Mouse (Mus musculus) liver, embryonic 16.5 days (tissue): ENCODE results near the gene Phf8. TPM values are rescaled to one million over a fixed set of nuclear protein-coding genes. Genes with fewer than 3 reads are reported as not detected.
"Not testable (repeated sequence)": the region's sequence is repeated elsewhere in the genome, so short reads cannot be mapped to it uniquely, and the experiment has no call there.

Source experiments
- ATAC-seq: fragments of 200-750 bp; cut with Nextera tagmentation; 2 replicates; pipeline ENCODE4 v1.8.0; 2017; ENCODE audit warnings: low read depth, mild to moderate bottlenecking, moderate number of reproducible peaks, moderate library complexity
- H3K27ac ChIP-seq: fragments of 300-500 bp; sonication (generic); 2 replicates; pipeline ENCODE4 v1.5.1; 2014; ENCODE audit warnings: mild to moderate bottlenecking, low read length
- H3K27me3 ChIP-seq: fragments of 300-500 bp; sonication (generic); 2 replicates; pipeline ENCODE4 v1.6.1; 2014; ENCODE audit warnings: low read depth, low read length, mixed read lengths; ENCODE audit not compliant: control insufficient read depth, insufficient read depth
- H3K36me3 ChIP-seq: fragments of 300-500 bp; sonication (generic); 2 replicates; pipeline ENCODE4 v1.6.1; 2014; ENCODE audit warnings: mild to moderate bottlenecking; ENCODE audit not compliant: control insufficient read depth, insufficient read depth
- H3K4me1 ChIP-seq: fragments of 300-500 bp; sonication (generic); 2 replicates; pipeline ENCODE4 v1.6.1; 2014; ENCODE audit warnings: low read depth, low read length, mixed read lengths; ENCODE audit not compliant: control insufficient read depth
- H3K4me2 ChIP-seq: fragments of 300-500 bp; sonication (generic); 2 replicates; pipeline ENCODE4 v1.6.1; 2014; ENCODE audit warnings: low read depth, low read length, mixed read lengths
- H3K4me3 ChIP-seq: fragments of 300-500 bp; sonication (generic); 2 replicates; pipeline ENCODE4 v1.5.1; 2014; ENCODE audit warnings: low read depth, mild to moderate bottlenecking, low read length
- H3K9ac ChIP-seq: fragments of 300-500 bp; sonication (generic); 2 replicates; pipeline ENCODE4 v1.6.1; 2014; ENCODE audit warnings: low read depth, low read length
- H3K9me3 ChIP-seq: fragments of 300-500 bp; sonication (generic); replicated peaks from 2 replicates; pipeline ENCODE4 v1.6.1; 2016; ENCODE audit warnings: low read length; ENCODE audit not compliant: control insufficient read depth
- WGBS: fragments of 180-500 bp; shearing (Covaris S2); extraction: QIAGEN DNeasy Blood & Tissue Kit; methylation state at CpG from one replicate; pipeline ENCODE4 v1.1.7; 2014; ENCODE audit not compliant: insufficient replicate concordance; 5-methylcytosine and 5-hydroxymethylcytosine counted together
- polyA plus RNA-seq: library from polyadenylated mRNA; unstranded; fragments of >200 nt; fragmentation: Nextera tagmentation; extraction: Ambion mirVana; gene quantifications from 2 replicates; pipeline ENCODE4 v1.2.1, GENCODE M21; 2015

The Phf8 gene
- polyA plus RNA-seq: 6.5 and 7.9 TPM in 2 replicates

GRCm38 (mm10) chrX:151520458-151521322, at the start of gene Phf8:
Phf8 (plus strand) TSS chrX:151520672.
- Histone ChIP-seq H3K4me2 (peak within 1 kb of the TSS; percentile 83), H3K9me3 (no peaks in the 10 kb centered on the region), H3K9ac (peak within 1 kb of the TSS; percentile 80), H3K27ac (peak within 1 kb of the TSS; percentile 95), H3K4me1 (peaks cover 5% of the 10 kb centered on the region), H3K36me3 (no peaks in the 10 kb centered on the region; the same call in 1 of the 2 replicates), H3K27me3 (no peaks in the 10 kb centered on the region), H3K4me3 (peak within 1 kb of the TSS; percentile 70)
- 16% methylated on average over 68 of the region's 68 CpGs for WGBS
- peak; percentile 94 for ATAC-seq

GRCm38 (mm10) chrX:151488128-151488527, 32.3 kb upstream of the Phf8 start:
- ATAC-seq: no peak
- Histone ChIP-seq H3K27ac (no peak overlapping the region), H3K9me3 (no peaks in the 10 kb centered on the region), H3K4me2 (no peak overlapping the region), H3K4me3 (no peak overlapping the region), H3K36me3 (no peaks in the 10 kb centered on the region), H3K4me1 (no peaks in the 10 kb centered on the region), H3K27me3 (no peaks in the 10 kb centered on the region), H3K9ac (no peak overlapping the region)
- 71% methylated on average over 3 of the region's 3 CpGs for WGBS

GRCm38 (mm10) chrX:151493269-151493668, 27.2 kb upstream of the Phf8 start:
- not testable (repeated sequence) for H3K9ac ChIP-seq, H3K4me3 ChIP-seq, H3K4me1 ChIP-seq, H3K27me3 ChIP-seq, ATAC-seq, H3K27ac ChIP-seq, H3K4me2 ChIP-seq, H3K36me3 ChIP-seq, H3K9me3 ChIP-seq
- WGBS: 74% methylated on average over 4 of the region's 4 CpGs

- Histone ChIP-seq H3K36me3 (no peaks in the 10 kb centered on the region), H3K27me3 (no peaks in the 10 kb centered on the region), H3K9me3 (no peaks in the 10 kb centered on the region), H3K4me2 (no peak overlapping the region), H3K4me1 (no peaks in the 10 kb centered on the region), H3K27ac (no peak overlapping the region), H3K9ac (no peak overlapping the region), H3K4me3 (no peak overlapping the region)
- WGBS: 22% methylated on average over 1 of the region's 1 CpGs
- no peak for ATAC-seq
Observed at GRCm38 (mm10) chrX:151496596-151496995, 23.9 kb upstream of the Phf8 start.

GRCm38 (mm10) chrX:151508536-151508935, 11.9 kb upstream of the Phf8 start:
- no peaks in the 10 kb centered on the region for H3K9me3 ChIP-seq
- no peaks in the 10 kb centered on the region for H3K27me3 ChIP-seq
- no peak for ATAC-seq
- no peak overlapping the region for H3K27ac ChIP-seq
- H3K4me1 ChIP-seq: no peaks in the 10 kb centered on the region
- H3K36me3 ChIP-seq: no peaks in the 10 kb centered on the region
- no peak overlapping the region for H3K9ac ChIP-seq
- no peak overlapping the region for H3K4me3 ChIP-seq
- no peak overlapping the region for H3K4me2 ChIP-seq

GRCm38 (mm10) chrX:151509906-151510305, 10.6 kb upstream of the Phf8 start:
- Histone ChIP-seq H3K9me3 (no peaks in the 10 kb centered on the region), H3K27ac (no peak overlapping the region), H3K4me3 (no peak overlapping the region), H3K9ac (no peak overlapping the region), H3K27me3 (no peaks in the 10 kb centered on the region), H3K4me1 (no peaks in the 10 kb centered on the region), H3K36me3 (no peaks in the 10 kb centered on the region), H3K4me2 (no peak overlapping the region)
- WGBS: 95% methylated on average over 1 of the region's 1 CpGs
- ATAC-seq: no peak

- WGBS: 57% methylated on average over 3 of the region's 3 CpGs
- Histone ChIP-seq H3K36me3 (no peaks in the 10 kb centered on the region), H3K4me1 (peaks cover under 1% of the 10 kb centered on the region), H3K9ac (no peak overlapping the region), H3K27me3 (no peaks in the 10 kb centered on the region), H3K9me3 (no peaks in the 10 kb centered on the region), H3K4me2 (no peak overlapping the region), H3K27ac (no peak overlapping the region), H3K4me3 (no peak overlapping the region)
- no peak for ATAC-seq
Observed at GRCm38 (mm10) chrX:151513066-151513465, 7.4 kb upstream of the Phf8 start.

- H3K4me1 ChIP-seq: peaks cover 2% of the 10 kb centered on the region
- H3K9me3 ChIP-seq: no peaks in the 10 kb centered on the region
- no peak overlapping the region for H3K4me2 ChIP-seq
- no peak overlapping the region for H3K9ac ChIP-seq
- no peaks in the 10 kb centered on the region for H3K36me3 ChIP-seq
- no peak overlapping the region for H3K4me3 ChIP-seq
- no peak for ATAC-seq
- WGBS: 67% methylated on average over 2 of the region's 2 CpGs
- no peak overlapping the region for H3K27ac ChIP-seq
- no peaks in the 10 kb centered on the region for H3K27me3 ChIP-seq
Observed at GRCm38 (mm10) chrX:151513694-151514093, 6.8 kb upstream of the Phf8 start.

GRCm38 (mm10) chrX:151518181-151518580, 2.3 kb upstream of the Phf8 start:
- Histone ChIP-seq H3K27me3 (no peaks in the 10 kb centered on the region), H3K9ac (no peak overlapping the region), H3K4me2 (peak overlapping the region; percentile 48; the same call in 1 of the 2 replicates), H3K9me3 (no peaks in the 10 kb centered on the region), H3K4me3 (peak overlapping the region; percentile 17), H3K4me1 (peaks cover 5% of the 10 kb centered on the region), H3K36me3 (no peaks in the 10 kb centered on the region), H3K27ac (0 out of 2 replicates have a peak overlapping the region, but pooled peaks have one; percentile 24)
- WGBS: 31% methylated on average over 1 of the region's 1 CpGs
- ATAC-seq: 0 out of 2 replicates have a peak, but pooled peaks have one; percentile 15
